Mouse (Mus musculus): ENCODE data around the gene Fuca1.

DNA sequence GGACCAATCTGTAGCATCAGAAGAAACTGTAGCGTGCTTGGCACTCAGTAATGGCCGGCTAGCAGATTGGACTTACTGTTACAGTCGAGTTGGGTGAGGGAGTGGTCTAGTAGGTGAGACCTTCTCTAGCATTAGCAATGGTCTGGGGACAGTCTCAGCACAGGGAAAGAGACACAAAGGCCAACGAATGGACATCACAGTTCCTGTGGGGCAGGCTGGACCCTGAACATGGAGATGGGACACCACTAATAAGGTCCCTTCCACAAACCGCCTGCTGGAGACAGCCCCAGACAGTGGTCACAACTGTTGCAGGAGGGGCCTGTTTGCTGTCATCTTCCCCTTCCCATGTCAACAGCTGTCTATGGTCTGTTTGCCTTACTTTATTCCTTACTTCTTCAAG is 41.2 kb downstream of the Fuca1 start:
- TF ChIP-seq POLR2A (IDR thresholded peaks at IDR 0.05; ENCODE audit: insufficient read length, low read depth) (no peak), SRF (IDR thresholded peaks at IDR 0.05; ENCODE audit: control insufficient read depth, insufficient read length, low read depth) (no peak)

All from myocyte (in vitro differentiated cells).